ENCODE assay signal across 28 mouse cellular contexts in genomic region chr6:140776274-140776673, GRCm38 (mm10). TPM values are rescaled to one million over a fixed set of nuclear protein-coding genes. Genes with fewer than 3 reads are reported as not detected.
A peak's percentile ranks its signal among the peaks of the same experiment; 100 is the strongest.
DNase-seq lines count a peak whose midpoint lies in the region; ATAC-seq and TF ChIP-seq lines count a peak whose summit lies in the region.
"Had no signal": no experiment of that assay in that cellular context is flagged by ENCODE, and none has a peak within 500 bp of the region (broad histone marks: within the 10 kb centered on the region; RNA-seq: fewer than 3 reads in every experiment).

No protein-coding gene starts in this region.

- no peaks in the 10 kb centered on the region for H3K36me3 ChIP-seq in stomach, embryonic 15.5 days
- H3K36me3 ChIP-seq in stomach, postnatal 0 days (ENCODE audit: control insufficient read depth, insufficient read depth, low read length), result no peaks in the 10 kb centered on the region
- H3K36me3 ChIP-seq in midbrain, embryonic 10.5 days, result no peaks in the 10 kb centered on the region
- H3K36me3 ChIP-seq: hindbrain, embryonic 10.5 days; limb, embryonic 15.5 days; liver, embryonic 15.5 days; midbrain, embryonic 12.5 days had no signal

- no peak overlapping the region for H3K9ac ChIP-seq in stomach, embryonic 15.5 days
- no peak overlapping the region for H3K9ac ChIP-seq in stomach, postnatal 0 days (ENCODE audit: low read length)
- H3K9ac ChIP-seq: limb, embryonic 15.5 days; liver, embryonic 15.5 days; midbrain, embryonic 12.5 days had no signal

- 58% methylated on average over 8 of the region's 8 CpGs for WGBS in stomach, embryonic 15.5 days
- 52% methylated on average over 8 of the region's 8 CpGs for WGBS in stomach, postnatal 0 days
- WGBS in midbrain, embryonic 10.5 days, result 91% methylated on average over 8 of the region's 8 CpGs

- H3K27me3 ChIP-seq in stomach, embryonic 15.5 days (replicated peaks), result no peaks in the 10 kb centered on the region
- H3K27me3 ChIP-seq in stomach, postnatal 0 days (ENCODE audit: control insufficient read depth, insufficient read depth, low read length), result no peaks in the 10 kb centered on the region
- no peaks in the 10 kb centered on the region for H3K27me3 ChIP-seq in midbrain, embryonic 10.5 days (ENCODE audit: low read depth, poor library complexity, severe bottlenecking)
- H3K27me3 ChIP-seq: limb, embryonic 15.5 days; liver, embryonic 15.5 days; midbrain, embryonic 12.5 days had no signal

- no peak overlapping the region for H3K4me2 ChIP-seq in stomach, embryonic 15.5 days
- no peak overlapping the region for H3K4me2 ChIP-seq in stomach, postnatal 0 days (replicated peaks; ENCODE audit: low read depth)
- H3K4me2 ChIP-seq: limb, embryonic 15.5 days; liver, embryonic 15.5 days; midbrain, embryonic 12.5 days had no signal

- DNase-seq in frontal cortex, postnatal 14 days (ENCODE audit: low spot score in 2 of 2), result no peak
- peak; percentile 7 to 35 for DNase-seq in layer of hippocampus, adult 8-10 months (ENCODE audit: low spot score in 2 of 2)
- DNase-seq in layer of hippocampus, adult 11-12 months (ENCODE audit: low spot score), result no peak
- DNase-seq in stomach, postnatal 0 days (ENCODE audit: low spot score), result no peak
- no peak for DNase-seq in midbrain, embryonic 10.5 days (ENCODE audit: low spot score)
- DNase-seq: B cell, adult 2 months; cerebellum, adult 9-11 months; gastrocnemius, postnatal 14 days; kidney, adult 2 months; kidney, postnatal 14 days; retina, postnatal 1 day; thymus, postnatal 36 days had no signal

- H3K4me1 ChIP-seq in stomach, embryonic 15.5 days, result no peaks in the 10 kb centered on the region
- no peaks in the 10 kb centered on the region for H3K4me1 ChIP-seq in stomach, postnatal 0 days (replicated peaks; ENCODE audit: control insufficient read depth, insufficient read depth)
- H3K4me1 ChIP-seq in midbrain, embryonic 10.5 days, result no peaks in the 10 kb centered on the region
- H3K4me1 ChIP-seq: hindbrain, embryonic 10.5 days; limb, embryonic 15.5 days; liver, embryonic 15.5 days; midbrain, embryonic 12.5 days had no signal

- 0 out of 2 replicates have a peak overlapping the region, but pooled peaks have one; percentile 16 for H3K27ac ChIP-seq in stomach, embryonic 15.5 days
- no peak overlapping the region for H3K27ac ChIP-seq in stomach, postnatal 0 days (replicated peaks)
- no peak overlapping the region for H3K27ac ChIP-seq in midbrain, embryonic 10.5 days (replicated peaks)
- H3K27ac ChIP-seq: hindbrain, embryonic 10.5 days; hindbrain, postnatal 0 days; limb, embryonic 15.5 days; liver, embryonic 15.5 days; midbrain, embryonic 12.5 days had no signal

- TF ChIP-seq EP300 in stomach, postnatal 0 days (optimal IDR thresholded peaks at IDR 0.05), result no peak

- peak; percentile 20; the same call in 1 of the 2 replicates for ATAC-seq in frontal cortex, adult (ENCODE audit: low TSS enrichment)
- no peak for ATAC-seq in stomach, embryonic 15.5 days (ENCODE audit: insufficient read depth, low FRiP score, low read depth)
- ATAC-seq in stomach, postnatal 0 days (ENCODE audit: low FRiP score, low TSS enrichment), result no peak
- ATAC-seq: hindbrain, postnatal 0 days had no signal

- no peaks in the 10 kb centered on the region for H3K9me3 ChIP-seq in stomach, embryonic 15.5 days
- H3K9me3 ChIP-seq in stomach, postnatal 0 days (ENCODE audit: control insufficient read depth, low read length), result no peaks in the 10 kb centered on the region
- no peaks in the 10 kb centered on the region for H3K9me3 ChIP-seq in midbrain, embryonic 10.5 days (replicated peaks)
- H3K9me3 ChIP-seq: hindbrain, embryonic 10.5 days; limb, embryonic 15.5 days; liver, embryonic 15.5 days; midbrain, embryonic 12.5 days had no signal

- no peak overlapping the region for H3K4me3 ChIP-seq in stomach, embryonic 15.5 days (replicated peaks)
- no peak overlapping the region for H3K4me3 ChIP-seq in stomach, postnatal 0 days (ENCODE audit: low read depth, low read length)
- no peak overlapping the region for H3K4me3 ChIP-seq in midbrain, embryonic 10.5 days
- H3K4me3 ChIP-seq: hindbrain, embryonic 10.5 days; limb, embryonic 15.5 days; liver, embryonic 15.5 days; midbrain, embryonic 12.5 days had no signal

- TF ChIP-seq CTCF in stomach, postnatal 0 days (IDR thresholded peaks at IDR 0.05; ENCODE audit: low read depth), result no peak

RNA-seq across cellular contexts. Expression of gene Gm11077, which starts 47.2 kb away (rescaled TPM):
- total RNA-seq in layer of hippocampus, adult 8-10 months (2022), result not detected
- polyA plus RNA-seq in stomach, embryonic 15.5 days (2015; fragmentation: Nextera tagmentation; extraction: Ambion mirVana), result not detected in 2 replicates
- polyA plus RNA-seq in stomach, postnatal 0 days (2015; fragmentation: Nextera tagmentation; extraction: Ambion mirVana), result not detected in 2 replicates
- not detected in 2 replicates for polyA plus RNA-seq in midbrain, embryonic 10.5 days (2016; fragmentation: Nextera tagmentation; extraction: Ambion mirVana)
- total RNA-seq: adrenal gland, adult 18-20 months; gastrocnemius, postnatal 14 days; heart, adult 8-10 months; hindbrain, postnatal 0 days; left cerebral cortex, adult 18-20 months; left cerebral cortex, postnatal 36 days; monocyte, adult 5-6 weeks had no signal
- polyA plus RNA-seq: cortical plate, adult 2 months; embryonic facial prominence, embryonic 11.5 days; heart, postnatal 0 days; hindbrain, embryonic 10.5 days; hindbrain, postnatal 0 days; kidney, adult 2 months; limb, embryonic 15.5 days; liver, embryonic 15.5 days; midbrain, embryonic 12.5 days; neural tube, embryonic 11.5 days had no signal

Comparison
In these comparisons a context has a peak if more than half of its experiments do, and no peak if none do; other contexts are left out.
1. DNase-seq: peak in layer of hippocampus, adult 8-10 months (2 of 2); none in frontal cortex, postnatal 14 days (0 of 2), layer of hippocampus, adult 11-12 months (single experiment), stomach, postnatal 0 days (single experiment) and midbrain, embryonic 10.5 days (single experiment).